Mouse (Mus musculus): ENCODE measurements at regions not wholly inside any gene's neighbourhood (a gene's known extent, or its start where the extent isn't known, plus 50 kb on each side); places are given as distances from the start of the nearest gene placed in this dataset.

DNA sequence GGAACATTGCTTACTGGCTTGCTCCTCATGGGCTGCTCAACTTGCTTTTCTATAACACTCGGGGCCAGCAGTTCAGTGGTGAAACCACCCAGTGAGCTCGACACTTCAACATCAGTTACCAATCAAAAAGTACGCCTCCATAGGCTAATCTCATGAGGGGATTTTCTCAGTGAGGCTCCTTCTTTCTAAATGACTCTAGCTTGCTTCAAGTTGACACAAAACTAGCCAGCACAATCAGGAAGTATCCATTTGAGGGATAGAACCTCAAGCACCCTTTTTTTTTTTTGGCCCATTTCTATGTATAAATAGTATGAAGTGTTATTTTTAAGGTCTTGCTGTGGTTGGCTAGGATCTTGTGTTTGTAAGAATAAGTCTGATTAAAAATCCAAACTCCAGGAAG is 321.7 kb upstream of the Ubash3b start:
- TF ChIP-seq FOSL1 (IDR thresholded peaks at IDR 0.05; ENCODE audit: insufficient read depth, low read length, poor library complexity, severe bottlenecking) (no peak), MYOG (IDR thresholded peaks at IDR 0.05; ENCODE audit: control insufficient read depth, extremely low read depth, insufficient read length) (no peak), CTCF (IDR thresholded peaks at IDR 0.05; ENCODE audit: control insufficient read depth, insufficient read depth, insufficient read length) (no peak), MYOD1 (IDR thresholded peaks at IDR 0.05; ENCODE audit: control insufficient read depth, insufficient read length, low read depth) (no peak), CEBPB (IDR thresholded peaks at IDR 0.05; ENCODE audit: low read depth) (no peak), MAX (IDR thresholded peaks at IDR 0.05) (no peak), USF1 (IDR thresholded peaks at IDR 0.05; ENCODE audit: low read depth) (no peak)
- Histone ChIP-seq H3K27me3 (ENCODE audit: control insufficient read depth, insufficient read depth, insufficient read length) (no peaks in the 10 kb centered on the region), H3K79me3 (ENCODE audit: low read depth) (peaks cover 35% of the 10 kb centered on the region), H3K4me3 (ENCODE audit: insufficient read depth, poor library complexity, severe bottlenecking) (no peak overlapping the region), H3ac (ENCODE audit: control insufficient read depth, insufficient read length, low read depth) (no peak overlapping the region), H3K36me3 (ENCODE audit: control insufficient read depth, insufficient read depth) (peaks cover 36% of the 10 kb centered on the region), H3K79me2 (ENCODE audit: control insufficient read depth, insufficient read depth) (peaks cover 77% of the 10 kb centered on the region)

DNA sequence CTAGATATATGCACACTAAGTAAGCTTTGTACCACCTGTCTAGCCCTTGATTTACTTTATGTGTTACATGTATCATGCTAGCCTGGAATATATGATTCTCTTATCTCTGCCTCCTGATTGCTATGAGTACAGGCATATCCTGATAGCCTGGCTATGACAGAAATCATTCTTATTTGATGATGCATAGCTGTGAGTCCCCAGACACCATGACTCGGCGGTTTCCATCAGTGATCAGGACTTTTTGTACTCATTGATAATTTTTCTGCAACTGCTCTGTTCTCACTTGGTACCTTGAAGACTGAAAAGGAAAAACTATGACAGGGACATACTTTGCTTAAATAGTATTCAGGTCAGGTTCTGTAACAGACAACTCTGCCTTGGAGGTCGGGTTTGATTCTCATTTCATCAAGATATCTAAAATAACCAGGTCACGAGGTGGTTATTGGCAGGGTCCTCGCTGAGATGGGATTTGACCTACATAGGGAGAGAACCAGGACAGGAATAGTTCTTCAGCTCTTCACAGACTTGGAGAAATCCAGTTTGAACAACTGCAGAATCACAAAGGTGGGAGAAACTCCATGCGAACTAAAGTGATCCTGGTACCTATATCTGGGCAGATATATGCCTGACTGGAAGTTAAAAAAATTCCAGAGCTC is 320.2 kb upstream of the Ubash3b start:
- Histone ChIP-seq H3ac (ENCODE audit: control insufficient read depth, insufficient read length, low read depth) (no peak overlapping the region), H3K79me3 (ENCODE audit: low read depth) (peaks cover 45% of the 10 kb centered on the region)
- TF ChIP-seq MYOG (IDR thresholded peaks at IDR 0.05; ENCODE audit: control insufficient read depth, extremely low read depth, insufficient read length) = no peak
- peak; percentile 40 for TF ChIP-seq MYOD1 (IDR thresholded peaks at IDR 0.05; ENCODE audit: control insufficient read depth, insufficient read length, low read depth)
- no peak for TF ChIP-seq MAX (IDR thresholded peaks at IDR 0.05)
- TF ChIP-seq USF1 (IDR thresholded peaks at IDR 0.05; ENCODE audit: low read depth) = no peak
- TF ChIP-seq FOSL1 (IDR thresholded peaks at IDR 0.05; ENCODE audit: insufficient read depth, low read length, poor library complexity, severe bottlenecking) = no peak
- TF ChIP-seq CTCF (IDR thresholded peaks at IDR 0.05; ENCODE audit: control insufficient read depth, insufficient read depth, insufficient read length) = no peak

DNA sequence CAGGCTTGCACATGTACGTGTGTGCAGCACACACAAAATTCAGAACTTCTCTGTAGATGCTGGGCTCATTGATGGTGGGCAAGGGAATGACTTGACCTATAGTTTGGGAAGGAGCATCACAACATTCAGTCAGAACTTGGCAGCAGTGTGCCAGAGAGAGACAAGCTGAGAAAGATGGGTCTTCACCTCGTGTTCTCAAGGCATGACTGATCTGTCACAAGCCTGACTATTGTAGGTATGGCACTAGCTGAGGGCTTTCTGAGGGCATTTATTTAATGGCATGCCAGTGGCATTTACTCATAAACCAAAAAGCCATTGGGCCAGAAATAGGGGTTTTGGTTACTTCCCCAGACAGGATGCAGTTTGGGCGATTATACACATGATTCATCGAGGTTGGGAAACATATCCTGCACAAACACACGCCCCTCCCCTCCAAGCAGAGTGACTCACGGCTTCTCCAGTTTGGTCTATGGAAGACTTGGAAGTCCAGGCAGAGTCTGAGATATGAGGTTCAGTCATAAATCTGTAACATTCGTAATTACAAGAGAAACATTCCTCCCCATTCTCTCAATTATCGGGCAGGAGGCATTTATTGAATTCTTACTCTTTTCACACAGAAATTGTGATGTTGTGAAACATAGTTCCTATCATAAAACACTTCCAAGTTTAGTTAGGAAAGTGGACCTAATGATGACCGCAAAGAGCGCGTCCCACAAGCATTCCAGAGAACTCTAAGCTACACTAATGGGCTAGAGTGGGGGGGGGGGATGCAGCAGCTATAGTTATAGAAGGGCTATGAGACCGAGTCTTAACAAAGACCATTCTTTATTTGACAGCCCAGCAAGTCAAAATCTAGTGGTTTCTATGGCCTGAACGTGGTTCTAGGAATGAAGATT is 318.6 kb upstream of the Ubash3b start:
- Histone ChIP-seq H3ac (ENCODE audit: control insufficient read depth, insufficient read length, low read depth) (no peak overlapping the region), H3K4me3 (ENCODE audit: insufficient read depth, poor library complexity, severe bottlenecking) (no peak overlapping the region), H3K79me3 (ENCODE audit: low read depth) (peaks cover 43% of the 10 kb centered on the region), H3K27me3 (ENCODE audit: control insufficient read depth, insufficient read depth, insufficient read length) (no peaks in the 10 kb centered on the region), H3K79me2 (ENCODE audit: control insufficient read depth, insufficient read depth) (peaks cover 86% of the 10 kb centered on the region), H3K36me3 (ENCODE audit: control insufficient read depth, insufficient read depth) (peaks cover 28% of the 10 kb centered on the region)
- TF ChIP-seq MAX (IDR thresholded peaks at IDR 0.05) (peak; percentile 93), CEBPB (IDR thresholded peaks at IDR 0.05; ENCODE audit: low read depth) (peak; percentile 85), FOSL1 (IDR thresholded peaks at IDR 0.05; ENCODE audit: insufficient read depth, low read length, poor library complexity, severe bottlenecking) (peak; percentile 84), MYOG (IDR thresholded peaks at IDR 0.05; ENCODE audit: control insufficient read depth, extremely low read depth, insufficient read length) (no peak), MYOD1 (IDR thresholded peaks at IDR 0.05; ENCODE audit: control insufficient read depth, insufficient read length, low read depth) (peak; percentile 21)

More for the DNA sequence above, 320.2 kb upstream of the Ubash3b start:
- H3K4me3 ChIP-seq (ENCODE audit: insufficient read depth, poor library complexity, severe bottlenecking) = no peak overlapping the region
- peaks cover 86% of the 10 kb centered on the region for H3K79me2 ChIP-seq (ENCODE audit: control insufficient read depth, insufficient read depth)
- peaks cover 40% of the 10 kb centered on the region for H3K36me3 ChIP-seq (ENCODE audit: control insufficient read depth, insufficient read depth)
- H3K27me3 ChIP-seq (ENCODE audit: control insufficient read depth, insufficient read depth, insufficient read length) = no peaks in the 10 kb centered on the region

DNA sequence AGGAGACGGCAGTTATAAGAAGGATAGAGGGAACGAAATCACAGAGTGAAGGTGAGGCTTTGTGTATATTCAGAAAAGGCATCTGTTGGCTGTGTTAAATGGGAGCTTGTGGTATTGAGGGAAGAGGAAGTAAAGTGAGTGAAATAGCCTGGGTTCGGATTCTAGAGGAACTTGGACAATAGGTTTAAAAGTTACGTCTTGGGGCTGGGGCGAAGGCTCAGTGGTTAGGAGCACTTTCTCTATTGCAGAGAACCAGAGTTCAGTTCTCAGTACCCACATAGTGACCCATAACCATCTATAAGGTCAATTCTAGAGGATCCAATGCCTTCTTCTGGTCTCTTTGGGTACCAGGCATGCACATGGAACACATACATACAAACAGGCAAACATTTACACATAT is 317.6 kb upstream of the Ubash3b start:
- peaks cover 84% of the 10 kb centered on the region for H3K79me2 ChIP-seq (ENCODE audit: control insufficient read depth, insufficient read depth)
- H3K27me3 ChIP-seq (ENCODE audit: control insufficient read depth, insufficient read depth, insufficient read length) = no peaks in the 10 kb centered on the region
- peaks cover 26% of the 10 kb centered on the region for H3K36me3 ChIP-seq (ENCODE audit: control insufficient read depth, insufficient read depth)
- H3ac ChIP-seq (ENCODE audit: control insufficient read depth, insufficient read length, low read depth) = no peak overlapping the region
- H3K4me3 ChIP-seq (ENCODE audit: insufficient read depth, poor library complexity, severe bottlenecking) = no peak overlapping the region
- TF ChIP-seq MYOD1 (IDR thresholded peaks at IDR 0.05; ENCODE audit: control insufficient read depth, insufficient read length, low read depth) (no peak), CTCF (IDR thresholded peaks at IDR 0.05; ENCODE audit: control insufficient read depth, insufficient read depth, insufficient read length) (no peak), CEBPB (IDR thresholded peaks at IDR 0.05; ENCODE audit: low read depth) (no peak), MYOG (IDR thresholded peaks at IDR 0.05; ENCODE audit: control insufficient read depth, extremely low read depth, insufficient read length) (no peak), MAX (IDR thresholded peaks at IDR 0.05) (no peak), FOSL1 (IDR thresholded peaks at IDR 0.05; ENCODE audit: insufficient read depth, low read length, poor library complexity, severe bottlenecking) (no peak), USF1 (IDR thresholded peaks at IDR 0.05; ENCODE audit: low read depth) (no peak)
- H3K79me3 ChIP-seq (ENCODE audit: low read depth) = peaks cover 38% of the 10 kb centered on the region

DNA sequence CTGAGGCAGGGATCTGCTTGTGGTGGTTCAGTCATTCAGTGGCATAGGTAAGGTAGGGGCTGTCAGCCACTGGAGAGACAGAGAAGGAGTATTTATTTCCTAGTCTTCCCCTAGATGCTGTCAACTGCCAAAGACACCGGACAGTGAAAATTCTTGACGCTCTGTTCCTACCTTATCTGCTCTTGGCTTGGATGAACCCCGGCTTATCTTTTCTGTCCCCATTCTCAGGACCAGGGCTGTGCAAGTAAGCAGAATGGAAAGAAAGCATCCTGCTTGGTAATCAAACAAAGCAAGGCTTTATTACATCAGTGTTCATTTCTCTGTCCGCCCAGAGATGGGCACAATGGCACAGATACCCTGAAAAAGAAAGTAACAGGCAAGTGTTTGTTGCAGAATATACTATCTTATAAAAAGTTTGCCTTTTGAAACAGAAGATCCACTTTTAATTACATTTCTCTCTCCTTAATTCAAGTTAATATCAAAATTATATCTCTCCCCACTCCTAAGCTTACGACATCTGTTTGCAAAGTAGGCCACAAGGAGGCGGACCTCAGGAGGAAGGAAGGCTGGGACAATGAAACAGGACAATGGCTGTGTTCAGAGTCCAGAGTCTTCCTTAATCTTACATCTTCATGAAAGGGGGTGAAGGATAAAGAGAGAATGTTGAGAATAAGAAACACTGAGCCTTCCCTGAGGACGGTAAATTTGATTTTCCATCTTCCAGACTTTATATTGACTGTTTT is 316.8 kb upstream of the Ubash3b start:
- Histone ChIP-seq H3K36me3 (ENCODE audit: control insufficient read depth, insufficient read depth) (peaks cover 23% of the 10 kb centered on the region), H3ac (ENCODE audit: control insufficient read depth, insufficient read length, low read depth) (no peak overlapping the region), H3K4me3 (ENCODE audit: insufficient read depth, poor library complexity, severe bottlenecking) (no peak overlapping the region), H3K27me3 (ENCODE audit: control insufficient read depth, insufficient read depth, insufficient read length) (no peaks in the 10 kb centered on the region), H3K79me2 (ENCODE audit: control insufficient read depth, insufficient read depth) (peaks cover 76% of the 10 kb centered on the region), H3K79me3 (ENCODE audit: low read depth) (peaks cover 31% of the 10 kb centered on the region)
- no peak for TF ChIP-seq USF1 (IDR thresholded peaks at IDR 0.05; ENCODE audit: low read depth)
- no peak for TF ChIP-seq MYOG (IDR thresholded peaks at IDR 0.05; ENCODE audit: control insufficient read depth, extremely low read depth, insufficient read length)
- no peak for TF ChIP-seq MAX (IDR thresholded peaks at IDR 0.05)
- TF ChIP-seq CTCF (IDR thresholded peaks at IDR 0.05; ENCODE audit: control insufficient read depth, insufficient read depth, insufficient read length) = no peak
- no peak for TF ChIP-seq CEBPB (IDR thresholded peaks at IDR 0.05; ENCODE audit: low read depth)
- TF ChIP-seq MYOD1 (IDR thresholded peaks at IDR 0.05; ENCODE audit: control insufficient read depth, insufficient read length, low read depth) = no peak
- TF ChIP-seq FOSL1 (IDR thresholded peaks at IDR 0.05; ENCODE audit: insufficient read depth, low read length, poor library complexity, severe bottlenecking) = no peak

All from C2C12 (cell line).